Mouse (Mus musculus): ENCODE data around the gene Grk5. TPM values are rescaled to one million over a fixed set of nuclear protein-coding genes. Genes with fewer than 3 reads are reported as not detected.
"Not testable (repeated sequence)": the region's sequence is repeated elsewhere in the genome, so short reads cannot be mapped to it uniquely, and the experiment has no call there.

Gene Grk5
- total RNA-seq, 2 experiments from 2014 or later, result 11.6 to 13.2 TPM

DNA sequence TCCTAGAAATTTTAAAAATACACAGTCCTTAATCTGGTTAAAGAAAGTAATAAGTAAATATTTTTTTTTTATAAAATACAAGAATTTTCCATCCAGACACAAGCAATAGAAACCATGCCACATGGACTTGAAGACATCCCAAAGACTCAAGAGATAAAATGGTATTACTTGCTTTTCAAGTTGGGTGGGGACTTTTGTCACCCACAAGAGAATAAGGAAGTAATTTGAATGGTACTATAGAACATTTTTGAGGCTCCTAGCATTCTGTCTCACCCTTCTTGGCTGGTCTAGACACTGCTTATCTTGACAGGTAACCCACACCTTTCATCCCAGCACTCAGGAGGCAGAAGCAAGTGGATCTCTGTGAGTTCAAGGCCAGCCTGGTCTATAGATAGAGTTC, 20.8 kb downstream of the Grk5 start:
- DNase-seq (ENCODE audit: low spot score in 2 of 2), result no peak

DNA sequence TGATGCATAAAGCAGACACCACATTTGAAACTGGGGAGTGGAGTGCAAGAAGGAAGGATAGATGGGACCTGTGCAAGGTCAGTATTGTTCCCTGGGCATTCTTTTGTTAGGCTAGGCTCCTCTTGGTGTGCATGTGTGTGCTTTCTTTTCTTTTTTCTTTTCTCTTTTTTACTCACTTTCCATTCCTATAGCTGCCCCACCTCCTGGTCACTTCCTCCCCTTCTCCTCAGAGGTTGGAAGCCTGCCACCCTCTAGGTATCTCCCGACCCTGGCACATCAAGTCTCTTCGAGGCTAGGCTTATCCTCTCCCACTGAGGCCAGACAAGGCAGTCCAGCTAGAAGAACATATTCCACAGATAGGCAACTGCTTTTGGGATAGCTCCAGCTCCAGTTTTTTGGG, 22.1 kb downstream of the Grk5 start:
- DNase-seq (ENCODE audit: low spot score in 2 of 2), result no peak

DNA sequence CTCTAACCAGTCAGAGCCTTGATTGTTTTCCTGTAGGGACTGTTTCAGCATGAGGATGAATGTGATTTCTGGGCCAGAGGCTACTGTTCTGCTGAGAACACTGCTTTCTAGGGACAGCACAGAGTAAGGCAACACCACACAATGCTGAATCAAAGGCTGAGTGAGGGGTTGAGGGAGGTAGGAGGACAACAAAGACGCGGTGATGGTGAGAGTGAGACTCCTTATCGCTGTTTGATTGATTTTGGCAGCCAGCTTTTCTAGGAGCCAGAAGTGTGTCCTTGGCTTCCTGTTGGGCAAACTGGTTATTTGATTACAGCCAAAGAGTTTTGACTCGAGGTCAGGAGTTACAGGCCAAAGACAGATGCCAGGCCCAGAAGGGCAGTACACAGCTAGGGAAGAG, 25.7 kb downstream of the Grk5 start:
- no peak for DNase-seq (ENCODE audit: low spot score in 2 of 2)

DNA sequence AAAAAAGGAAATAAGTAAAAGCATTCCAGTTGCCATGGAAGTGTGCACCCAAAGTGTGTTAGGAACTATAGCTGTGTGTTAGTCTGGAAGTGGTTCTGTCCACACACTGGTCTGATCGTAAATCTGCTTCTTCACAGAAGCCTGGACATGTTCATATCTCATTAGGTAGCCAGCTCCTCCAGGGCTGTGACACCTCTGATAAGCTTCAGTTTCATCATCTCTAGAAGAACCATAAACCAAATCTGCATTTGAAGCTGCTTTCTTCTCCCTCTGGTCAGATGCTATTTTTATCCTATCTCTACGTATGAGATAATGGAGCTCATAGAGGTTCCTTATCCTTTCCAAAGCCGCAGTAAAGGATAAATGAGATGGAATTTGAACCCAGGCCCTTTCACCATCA, 26.3 kb downstream of the Grk5 start:
- no peak for DNase-seq (ENCODE audit: low spot score in 2 of 2)

DNA sequence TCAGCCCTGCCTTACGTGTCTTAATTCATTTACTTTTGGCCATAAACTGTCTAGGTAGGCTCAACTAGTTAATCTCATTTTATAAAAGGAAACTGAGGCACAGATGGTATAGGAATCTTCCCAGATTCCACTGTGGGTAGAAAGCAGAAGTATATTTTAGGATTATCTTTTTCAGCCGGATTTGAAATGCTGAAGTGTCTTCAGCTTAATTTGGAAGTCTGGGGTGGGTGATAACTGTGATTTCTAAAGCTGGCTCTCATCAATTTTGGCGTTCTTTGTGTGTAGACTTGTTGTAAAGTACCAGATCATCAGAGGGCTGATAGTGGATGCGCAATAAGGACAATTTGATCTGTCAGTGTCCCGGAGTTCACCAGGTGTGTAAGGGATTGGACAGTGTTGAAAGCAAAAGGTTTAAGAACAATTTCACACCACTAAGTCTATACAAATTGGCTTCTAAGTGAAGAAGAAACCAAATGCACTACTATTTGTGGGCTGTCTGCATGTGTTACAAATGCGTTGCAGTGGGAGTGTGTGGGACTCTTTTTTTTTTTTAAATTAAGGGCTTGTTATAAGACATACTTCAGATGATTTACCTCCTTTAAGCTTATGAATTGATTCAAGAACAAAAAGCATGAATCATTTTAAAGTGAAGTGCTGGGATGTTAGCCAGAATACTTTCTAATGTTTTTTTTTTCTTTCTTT, 27.5 kb downstream of the Grk5 start:
- no peak for DNase-seq (ENCODE audit: low spot score in 2 of 2)

DNA sequence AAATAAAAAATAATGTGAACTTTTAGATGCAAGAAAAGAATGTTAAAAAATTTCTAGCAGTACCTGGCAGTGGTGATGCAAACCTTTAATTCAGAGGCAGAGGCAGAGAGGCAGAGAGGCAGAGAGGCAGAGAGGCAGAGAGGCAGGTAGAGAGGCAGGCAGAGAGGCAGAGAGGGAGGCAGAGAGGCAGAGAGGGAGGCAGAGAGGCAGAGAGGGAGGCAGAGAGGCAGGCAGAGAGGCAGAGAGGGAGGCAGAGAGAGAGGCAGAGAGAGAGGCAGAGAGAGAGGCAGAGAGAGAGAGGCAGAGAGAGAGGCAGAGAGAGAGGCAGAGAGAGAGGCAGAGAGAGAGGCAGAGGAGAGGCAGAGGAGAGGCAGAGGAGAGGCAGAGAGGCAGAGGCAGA, 35.0 kb downstream of the Grk5 start:
- DNase-seq (ENCODE audit: low spot score in 2 of 2), result not testable (repeated sequence)

DNA sequence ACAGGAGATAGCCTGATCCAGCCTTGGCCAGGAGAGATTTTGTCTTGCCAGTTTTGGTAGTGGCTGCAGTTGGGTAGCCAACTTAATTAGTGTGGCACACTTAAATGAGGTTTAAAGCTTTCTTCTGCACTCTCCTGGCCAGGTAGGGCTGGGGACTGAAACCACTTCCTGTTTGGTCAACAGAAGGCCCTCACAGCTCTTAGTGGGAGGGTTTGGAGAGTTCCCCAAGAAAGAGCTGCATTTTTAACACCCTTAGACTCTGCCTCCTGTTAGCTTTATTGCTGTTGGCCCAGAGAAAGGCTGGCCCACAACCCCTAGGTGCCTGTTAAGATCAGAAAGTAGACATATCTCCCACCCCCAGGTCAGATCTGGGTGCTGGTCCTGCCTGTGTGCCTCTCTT, 45.5 kb downstream of the Grk5 start:
- no peak for DNase-seq (ENCODE audit: low spot score in 2 of 2)

DNA sequence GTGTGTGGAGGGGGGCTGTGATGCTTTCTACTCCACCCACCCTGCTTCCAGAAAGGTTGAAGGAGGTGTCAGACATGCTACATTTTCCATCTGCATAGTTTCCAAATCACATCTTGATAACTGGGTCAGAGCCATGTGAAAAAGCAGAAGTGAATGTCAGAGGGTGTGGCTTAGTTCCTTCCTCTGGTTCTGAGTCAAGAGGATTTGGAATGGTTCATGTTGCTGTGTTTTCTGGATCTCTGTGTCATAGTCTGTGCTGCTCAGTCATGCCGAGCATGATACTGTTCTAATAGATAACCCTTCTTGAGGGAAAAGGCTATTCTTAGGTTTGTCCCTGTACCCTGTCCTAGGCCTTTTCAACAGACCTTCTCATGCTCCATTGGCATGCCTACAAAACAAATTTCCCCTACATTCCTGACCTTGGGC, 50.4 kb downstream of the Grk5 start:
- DNase-seq (ENCODE audit: low spot score in 2 of 2), result no peak

DNA sequence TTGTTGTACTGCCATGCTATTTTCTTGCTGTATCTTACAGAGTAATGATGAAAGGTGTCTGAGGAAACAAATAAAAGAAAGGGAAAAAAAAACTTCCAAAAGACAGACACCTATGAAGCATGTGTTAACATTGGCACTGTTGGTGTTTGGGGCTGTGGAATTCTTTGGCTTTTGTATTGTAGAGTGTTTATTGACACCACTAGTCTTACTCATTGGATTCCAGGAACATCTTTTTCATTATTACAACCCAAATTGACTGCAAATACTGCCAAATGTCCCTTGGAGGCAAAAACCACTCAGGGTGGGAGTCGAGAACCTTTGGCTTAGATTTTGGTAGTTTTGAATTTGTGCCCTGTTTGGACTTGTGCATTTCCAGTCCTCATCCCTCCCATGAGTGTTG, 51.3 kb downstream of the Grk5 start:
- DNase-seq (ENCODE audit: low spot score in 2 of 2), result no peak

DNA sequence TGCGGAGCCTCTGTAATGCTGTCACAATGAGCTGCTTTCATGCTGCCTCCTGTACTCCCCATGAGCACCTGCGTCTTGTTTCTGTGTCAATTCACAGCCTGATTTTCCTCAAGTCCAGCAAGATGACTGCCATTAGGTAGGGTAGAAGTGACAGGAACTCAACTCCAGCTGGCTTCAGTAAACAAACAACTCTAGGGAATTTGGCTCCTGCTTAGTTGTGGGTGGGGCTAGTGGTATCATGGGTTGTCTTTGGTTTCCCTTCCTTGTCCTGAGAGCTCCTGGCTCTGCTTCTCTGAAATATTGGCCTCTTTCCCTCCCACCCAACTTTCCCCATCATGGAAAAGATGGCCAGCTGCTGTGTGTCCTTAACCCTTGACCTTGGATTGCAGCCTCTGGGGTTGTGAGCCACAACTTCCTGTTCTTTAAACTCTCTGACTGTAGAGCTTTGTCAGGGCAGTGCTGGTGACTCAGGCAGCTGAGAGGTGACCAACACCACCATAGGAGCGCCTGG, 56.3 kb downstream of the Grk5 start:
- DNase-seq (ENCODE audit: low spot score in 2 of 2), result no peak

DNA sequence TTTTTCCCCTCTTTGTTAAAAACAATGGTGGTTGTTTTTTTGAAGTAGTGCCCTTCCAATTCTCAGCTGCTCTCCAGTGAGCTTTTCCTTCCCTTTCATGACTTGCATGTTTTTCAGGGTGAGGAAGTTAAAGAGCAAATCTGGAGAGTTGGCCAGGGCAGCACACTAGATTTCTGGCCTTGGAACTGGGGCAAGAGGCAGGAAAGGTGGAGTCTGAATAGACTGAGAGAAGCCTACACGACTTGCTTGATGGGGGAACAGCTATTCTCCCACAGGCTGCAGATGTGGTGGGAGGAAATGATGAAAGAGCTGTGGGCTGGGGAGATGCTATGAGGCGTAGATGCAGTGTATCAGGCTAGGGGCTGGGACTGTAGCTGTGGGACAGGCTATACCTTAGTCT, 57.1 kb downstream of the Grk5 start:
- DNase-seq (ENCODE audit: low spot score in 2 of 2), result no peak

DNA sequence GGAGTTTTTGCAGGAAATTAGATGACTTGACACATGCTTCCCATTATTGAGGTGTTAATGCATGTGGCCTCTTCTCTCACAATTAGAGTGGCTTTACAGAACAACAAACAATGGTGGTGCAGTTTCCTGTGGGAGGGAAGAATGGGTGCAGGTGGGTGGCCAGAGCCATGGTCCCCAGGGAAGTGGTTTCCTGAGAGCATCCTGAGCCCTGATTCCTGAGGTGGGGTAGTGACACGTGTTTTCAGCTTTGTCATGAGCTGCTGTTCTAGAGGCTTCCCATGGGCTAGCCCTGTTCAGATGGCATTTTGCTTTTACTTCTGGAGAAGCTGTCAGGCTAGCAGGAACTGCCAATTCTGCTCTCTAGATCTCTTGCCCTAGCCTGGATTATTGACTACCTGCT, 59.4 kb downstream of the Grk5 start:
- DNase-seq (ENCODE audit: low spot score in 2 of 2), result no peak

DNA sequence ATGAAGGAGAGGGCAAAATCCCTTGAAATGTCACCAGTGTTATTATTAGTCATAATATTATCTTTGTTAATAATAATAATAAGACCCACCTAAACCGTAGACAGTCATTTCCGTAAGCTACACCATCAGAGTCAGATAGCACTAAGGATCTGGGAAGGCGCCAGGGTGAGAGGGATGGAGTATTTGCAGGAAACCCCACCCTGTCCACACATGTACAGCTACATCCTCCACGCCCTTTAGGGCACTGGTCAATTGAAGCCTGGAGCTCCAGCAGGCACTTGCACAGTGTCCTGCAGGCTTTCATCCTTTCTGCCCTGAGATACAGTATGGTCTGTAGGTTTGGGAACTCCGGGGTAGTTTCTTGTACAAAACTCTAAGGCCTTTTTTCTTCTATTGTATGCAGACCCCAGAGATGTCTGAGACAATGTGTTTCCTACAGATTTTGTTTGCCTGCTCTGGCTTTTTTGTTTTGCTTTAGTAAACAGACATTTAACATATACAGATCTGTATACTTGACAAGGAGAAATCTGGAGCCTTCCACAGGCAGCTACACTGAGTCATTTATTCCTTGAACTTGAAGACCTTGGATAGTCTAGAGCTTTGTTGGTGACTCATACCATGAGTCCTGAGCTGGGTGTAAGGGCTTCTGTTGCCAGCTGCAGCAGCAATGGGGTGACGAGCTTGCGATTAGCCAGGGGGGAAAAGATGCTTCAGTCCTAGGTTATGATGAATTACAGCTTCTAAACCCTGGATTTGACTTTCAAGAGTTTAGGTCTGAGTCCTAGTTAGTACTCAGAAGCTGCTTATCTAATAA, 60.7 kb downstream of the Grk5 start:
- no peak for DNase-seq (ENCODE audit: low spot score in 2 of 2)

DNA sequence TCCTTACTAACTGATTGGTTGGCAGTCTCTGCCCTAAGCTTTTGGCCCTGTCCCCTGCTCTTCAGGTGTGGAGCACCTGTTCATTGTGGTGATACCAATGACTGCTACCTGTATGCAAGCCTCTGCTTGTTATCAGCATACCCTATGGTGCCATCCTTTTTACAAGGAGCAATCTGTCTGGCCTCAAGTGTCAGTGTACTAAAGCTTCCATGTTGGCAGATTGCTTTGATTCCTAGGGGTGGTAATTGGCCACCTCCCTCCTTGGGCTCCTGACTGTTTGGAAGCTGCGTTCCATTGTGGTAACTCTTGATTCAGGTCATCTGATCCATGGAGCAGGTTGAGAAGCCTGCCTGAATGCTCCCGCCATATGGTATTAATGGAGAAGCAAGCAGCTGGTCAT, 65.6 kb downstream of the Grk5 start:
- DNase-seq (ENCODE audit: low spot score in 2 of 2), result no peak

DNA sequence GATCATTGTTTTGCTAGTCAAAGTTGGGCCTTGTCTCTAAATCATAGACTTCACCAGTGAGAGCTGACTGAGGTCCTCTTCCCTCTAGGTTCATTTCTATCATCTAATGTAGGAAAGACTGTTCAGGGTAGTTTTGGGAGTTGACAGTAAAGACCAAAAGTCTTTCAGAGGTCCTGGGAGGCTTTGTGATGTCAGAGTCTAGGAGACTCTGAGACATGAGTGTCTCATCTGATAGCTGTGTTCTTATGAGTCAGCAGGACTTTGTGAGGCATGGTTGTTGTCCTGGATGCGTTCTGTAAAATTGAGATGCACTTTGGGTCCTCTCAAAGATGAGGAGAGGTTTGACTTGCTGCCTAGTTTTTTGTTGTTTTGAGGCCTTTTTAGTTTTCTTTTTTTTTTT, 66.2 kb downstream of the Grk5 start:
- DNase-seq (ENCODE audit: low spot score in 2 of 2), result no peak

DNA sequence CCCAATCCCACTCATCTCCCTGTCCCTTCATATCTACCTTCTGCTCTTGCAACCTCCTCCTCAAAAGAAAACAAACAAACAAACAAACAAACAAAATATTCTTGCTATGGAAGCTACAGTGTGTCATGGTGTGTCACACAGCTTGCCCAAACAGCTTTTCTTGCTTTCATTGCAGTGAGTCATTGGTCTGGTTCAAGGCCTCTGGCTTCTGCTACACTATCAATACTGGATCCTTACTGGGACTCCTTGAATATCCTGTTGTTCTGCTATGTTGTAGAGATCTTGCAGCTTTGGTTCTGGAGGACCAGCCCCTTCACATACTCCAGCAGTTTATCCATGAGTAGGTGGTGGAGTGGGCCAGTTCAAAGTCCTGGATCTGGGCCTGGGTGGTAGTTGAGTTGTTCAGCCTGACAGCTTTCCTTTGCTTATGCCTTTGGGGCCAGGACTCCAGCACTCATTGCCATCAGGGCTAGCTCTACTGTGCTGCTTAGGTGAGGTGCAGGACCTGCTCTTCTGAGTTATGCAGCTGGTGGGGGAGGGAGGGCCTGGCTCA, 66.7 kb downstream of the Grk5 start:
- DNase-seq (ENCODE audit: low spot score in 2 of 2), result no peak

DNA sequence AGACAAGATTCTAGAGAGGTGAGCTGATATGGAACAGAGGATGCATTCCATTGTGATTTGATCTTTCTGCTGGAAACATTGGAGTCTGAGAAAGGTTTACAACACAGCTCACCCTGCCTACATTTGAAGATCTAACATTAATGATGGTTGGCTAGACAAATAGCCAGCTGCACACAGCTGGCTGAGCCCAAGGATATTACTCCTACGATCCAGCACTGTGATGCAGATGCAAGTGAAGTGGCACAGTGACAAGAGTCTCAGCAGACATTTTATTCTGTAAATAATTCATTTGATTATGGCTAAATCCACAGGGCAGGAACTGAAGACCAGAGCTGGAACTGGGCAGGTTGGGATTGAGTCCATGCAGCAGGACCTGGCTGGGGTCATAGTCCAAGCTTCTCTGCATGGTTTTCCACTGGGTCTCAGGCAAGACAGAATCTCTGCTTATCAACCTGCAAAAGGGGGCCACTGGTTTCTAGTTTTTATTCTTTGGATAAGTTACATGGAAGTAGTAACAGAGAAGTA, 70.2 kb downstream of the Grk5 start:
- DNase-seq (ENCODE audit: low spot score in 2 of 2), result no peak

DNA sequence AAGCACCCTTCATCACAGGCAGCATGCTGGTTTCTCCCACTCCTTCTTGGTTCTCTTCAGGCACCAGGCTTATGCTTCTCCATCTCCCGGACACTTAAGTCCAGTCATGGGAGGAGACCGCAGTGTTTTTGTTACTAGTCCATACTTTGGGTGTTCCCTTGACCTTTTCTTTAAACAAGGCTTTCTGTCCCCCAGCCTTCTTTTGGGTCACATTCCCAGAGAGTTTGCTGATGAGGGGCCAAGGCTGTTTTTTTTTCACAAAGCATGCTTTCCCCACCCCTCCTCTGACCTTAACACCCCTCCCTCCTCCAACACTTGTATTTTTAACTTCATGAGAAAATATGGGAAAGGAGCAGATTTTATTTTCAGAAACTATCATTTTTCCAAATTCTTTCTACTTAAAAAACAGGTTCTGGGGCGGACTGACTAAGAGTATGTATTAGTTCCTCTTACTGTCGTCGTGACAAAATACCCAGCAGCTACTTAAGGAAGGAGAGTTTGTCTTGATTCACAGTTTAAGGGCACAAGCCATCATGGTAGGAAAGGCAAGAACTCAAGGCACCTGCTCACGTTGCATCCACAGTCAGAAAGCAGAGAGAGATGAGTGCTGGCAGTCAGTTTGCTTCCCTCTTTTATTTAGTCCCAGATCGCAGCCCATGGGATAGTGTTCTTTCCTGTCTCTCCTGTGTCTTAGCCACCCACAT, 73.0 kb downstream of the Grk5 start:
- no peak for DNase-seq (ENCODE audit: low spot score in 2 of 2)

DNA sequence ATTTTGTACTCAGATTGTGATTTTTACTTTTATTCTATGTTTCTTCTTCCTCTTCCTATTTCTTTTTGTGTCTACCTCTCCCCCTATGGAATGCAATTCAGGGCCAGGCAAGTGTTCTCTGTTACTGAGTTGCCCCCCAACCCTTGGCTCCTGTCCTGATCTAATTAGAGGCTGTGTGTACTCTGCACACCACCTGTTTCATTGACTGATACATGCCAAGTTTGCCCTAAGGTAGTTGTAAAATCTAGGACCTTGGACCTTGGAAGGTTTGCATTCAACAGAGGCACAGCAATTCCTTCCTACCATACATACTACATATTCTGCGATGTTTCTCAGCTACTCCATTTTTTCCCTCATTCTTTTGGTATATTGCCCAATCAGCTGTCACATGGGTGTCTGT, 78.4 kb downstream of the Grk5 start:
- DNase-seq (ENCODE audit: low spot score in 2 of 2), result no peak

DNA sequence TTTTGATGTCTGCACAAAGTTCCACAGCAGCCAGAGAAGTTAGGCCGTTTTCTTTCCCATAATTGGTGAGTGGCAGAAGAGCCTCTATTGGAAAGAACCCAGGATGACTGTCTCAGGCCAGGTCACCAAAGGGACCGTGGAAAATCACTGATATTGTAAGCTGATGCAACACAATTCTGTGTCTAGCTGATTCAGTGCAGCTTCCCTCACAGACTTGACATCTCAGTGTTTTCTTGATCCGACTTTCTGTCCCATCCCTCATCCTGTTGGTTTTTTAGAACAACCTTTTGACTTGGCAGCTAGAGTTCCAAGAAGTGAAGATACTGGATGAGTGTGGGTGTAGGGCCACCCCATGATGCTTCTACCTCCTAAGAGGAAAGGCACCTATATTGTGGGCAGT, 80.9 kb downstream of the Grk5 start:
- no peak for DNase-seq (ENCODE audit: low spot score in 2 of 2)

DNA sequence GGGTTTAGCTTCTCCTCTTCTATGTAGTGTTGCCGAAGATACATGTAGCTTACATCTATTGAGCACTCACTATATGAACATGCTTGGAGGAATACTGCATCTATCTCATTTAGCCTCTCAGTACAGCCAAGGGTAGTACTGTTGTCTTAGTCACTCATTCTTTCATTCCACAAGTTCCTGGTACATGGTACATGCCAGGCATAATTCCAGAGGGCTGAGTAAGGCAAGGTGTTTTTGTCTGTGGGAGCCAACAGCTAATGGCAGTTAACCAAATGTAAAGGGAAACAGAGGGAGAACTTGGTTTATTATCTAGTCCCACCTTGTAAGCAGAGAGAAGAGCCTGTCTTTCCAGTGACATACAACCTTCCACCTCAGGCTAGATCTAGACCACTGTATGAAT, 82.0 kb downstream of the Grk5 start:
- DNase-seq (ENCODE audit: low spot score in 2 of 2), result no peak

Measured in layer of hippocampus, postnatal 10 days (tissue).